Mouse (Mus musculus) CH12.LX (cell line): ENCODE results near the gene Rnase12.

ENCODE experiments used
- CTCF ChIP-seq, 2 experiments: IDR thresholded peaks in 1 of 2; conservative IDR thresholded peaks in 1 of 2; 2 replicates each; pipeline ENCODE4 v1.5.1; 2011 to 2012; ENCODE audit warnings: low read depth in 2 of 2, low read length in 2 of 2, improper control_type of control experiment in 1 of 2, inconsistent platforms in 1 of 2, mild to moderate bottlenecking in 1 of 2, moderate library complexity in 1 of 2
- EP300 ChIP-seq: IDR thresholded peaks from 2 replicates; pipeline ENCODE4 v1.6.1; 2011; ENCODE audit warnings: low read length, improper control_type of control experiment
- IRF4 ChIP-seq: IDR thresholded peaks from 2 replicates; pipeline ENCODE4 v1.6.1; 2014; ENCODE audit warnings: low read depth, mild to moderate bottlenecking, inconsistent platforms, low read length, improper control_type of control experiment
- JUN ChIP-seq: IDR thresholded peaks from 2 replicates; pipeline ENCODE4 v1.6.1; 2011; ENCODE audit warnings: low read depth, mild to moderate bottlenecking, low read length, improper control_type of control experiment, moderate library complexity; ENCODE audit not compliant: insufficient read depth
- KAT2A ChIP-seq: IDR thresholded peaks from 2 replicates; pipeline ENCODE4 v1.6.1; 2012; ENCODE audit warnings: low read length, improper control_type of control experiment, inconsistent platforms; ENCODE audit not compliant: insufficient replicate concordance
- MAX ChIP-seq: IDR thresholded peaks from 2 replicates; pipeline ENCODE4 v1.6.1; 2011; ENCODE audit warnings: low read length, improper control_type of control experiment
- POLR2A ChIP-seq: IDR thresholded peaks from 2 replicates; pipeline ENCODE4 v1.6.1; 2011; ENCODE audit warnings: low read depth, mild to moderate bottlenecking, improper control_type of control experiment, low read length
- RAD21 ChIP-seq: IDR thresholded peaks from 2 replicates; pipeline ENCODE4 v1.6.1; 2011; ENCODE audit warnings: low read depth, mild to moderate bottlenecking, low read length, improper control_type of control experiment, moderate library complexity
- SMC3 ChIP-seq: IDR thresholded peaks from 2 replicates; pipeline ENCODE4 v1.6.1; 2011; ENCODE audit warnings: low read depth, low read length, improper control_type of control experiment
- TCF12 ChIP-seq: IDR thresholded peaks from 2 replicates; pipeline ENCODE4 v1.6.1; 2014; ENCODE audit warnings: low read depth, mild to moderate bottlenecking, inconsistent platforms, low read length, improper control_type of control experiment
- ZC3H11A ChIP-seq: IDR thresholded peaks from 2 replicates; pipeline ENCODE4 v1.6.1; 2012; ENCODE audit warnings: low read depth, mild to moderate bottlenecking, inconsistent platforms, low read length, improper control_type of control experiment
- ZKSCAN1 ChIP-seq: IDR thresholded peaks from 2 replicates; pipeline ENCODE4 v1.6.1; 2012; ENCODE audit warnings: low read depth, inconsistent platforms, low read length, improper control_type of control experiment, borderline replicate concordance
- ZMIZ1 ChIP-seq: IDR thresholded peaks from 2 replicates; pipeline ENCODE4 v1.6.1; 2012; ENCODE audit warnings: low read depth, mild to moderate bottlenecking, inconsistent platforms, low read length, improper control_type of control experiment

- TF ChIP-seq CTCF (conservative IDR thresholded peaks at IDR 0.05 in 1 of 2, IDR thresholded peaks at IDR 0.05 in 1 of 2; ENCODE audit: low read depth in 2 of 2, low read length in 2 of 2): no peak
- no peak for TF ChIP-seq ZC3H11A
- no peak for TF ChIP-seq POLR2A
- no peak for TF ChIP-seq IRF4
- TF ChIP-seq RAD21: no peak
- TF ChIP-seq EP300: no peak
- no peak for TF ChIP-seq ZKSCAN1
- no peak; the same call in 1 of the 2 replicates for TF ChIP-seq MAX
- no peak for TF ChIP-seq SMC3
- no peak for TF ChIP-seq KAT2A
- TF ChIP-seq JUN: no peak
- no peak for TF ChIP-seq ZMIZ1
- TF ChIP-seq TCF12: no peak
Measured at GRCm38 (mm10) chr14:51090921-51091900, 33.8 kb upstream of the Rnase12 start, which contains the start of the genes Rnase4 and Ang.
